24 mouse cellular contexts compared by ENCODE assay signal in the genomic region with DNA sequence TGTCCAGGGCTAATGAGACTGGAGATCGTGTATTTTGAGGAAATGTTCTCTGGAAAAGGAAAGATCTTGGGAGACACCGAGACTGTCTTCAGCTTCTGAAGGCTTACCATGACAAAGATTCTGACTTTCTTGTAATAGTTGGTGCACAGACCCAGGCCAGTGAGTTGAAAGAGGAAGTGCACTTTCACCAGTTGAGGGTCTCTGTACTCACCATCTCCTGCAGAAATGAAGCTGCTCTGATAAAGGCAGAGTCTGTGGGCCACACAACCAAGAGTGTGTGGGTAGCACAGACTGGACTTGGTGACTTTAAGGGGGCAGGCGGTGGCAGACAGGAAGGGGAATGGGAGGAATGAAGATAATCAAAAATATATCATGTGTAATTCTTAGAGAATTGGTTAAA. TPM values are rescaled to one million over a fixed set of nuclear protein-coding genes. Genes with fewer than 3 reads are reported as not detected.
"Had no signal": no experiment of that assay in that cellular context is flagged by ENCODE, and none has a peak within 500 bp of the region (broad histone marks: within the 10 kb centered on the region; RNA-seq: fewer than 3 reads in every experiment).

No protein-coding gene starts in this region.

- H3K9me3 ChIP-seq: lung, embryonic 15.5 days; midbrain, embryonic 10.5 days; midbrain, embryonic 12.5 days; neural tube, embryonic 13.5 days; neural tube, embryonic 15.5 days had no signal

- H3K36me3 ChIP-seq: lung, embryonic 15.5 days had no signal

- H3K27ac ChIP-seq: lung, embryonic 15.5 days; macrophage; midbrain, embryonic 10.5 days; midbrain, embryonic 12.5 days; neural tube, embryonic 13.5 days; neural tube, embryonic 15.5 days had no signal

- ATAC-seq: liver, postnatal 0 days; lung, postnatal 0 days; midbrain, embryonic 16.5 days had no signal

- H3K27me3 ChIP-seq: lung, embryonic 15.5 days; midbrain, embryonic 12.5 days; neural tube, embryonic 13.5 days; neural tube, embryonic 15.5 days had no signal

- H3K9ac ChIP-seq: liver, postnatal 0 days; lung, embryonic 15.5 days; midbrain, embryonic 12.5 days; neural tube, embryonic 13.5 days; neural tube, embryonic 15.5 days had no signal

- DNase-seq: liver, postnatal 0 days; lung, adult 2 months; lung, postnatal 14 days; lung, postnatal 36 days; midbrain, embryonic 14.5 days; retina, postnatal 1 day; right cerebral cortex, adult 18-20 months; right cerebral cortex, postnatal 25 days; right cerebral cortex, postnatal 4 days; spleen, adult 18-20 months; thymus, adult 2 months; thymus, postnatal 25 days; thymus, postnatal 4 days had no signal

- H3K4me2 ChIP-seq: lung, embryonic 15.5 days; midbrain, embryonic 12.5 days; neural tube, embryonic 13.5 days; neural tube, embryonic 15.5 days had no signal

- H3K4me3 ChIP-seq: lung, embryonic 15.5 days; midbrain, embryonic 10.5 days; midbrain, embryonic 12.5 days; myocyte; neural tube, embryonic 13.5 days; neural tube, embryonic 15.5 days had no signal

- H3K4me1 ChIP-seq: lung, embryonic 15.5 days; neural tube, embryonic 13.5 days had no signal

RNA-seq across cellular contexts. Expression of a gene that starts 41.3 kb away (rescaled TPM):
- total RNA-seq: megakaryocyte, adult 5-6 weeks; megakaryocyte-erythroid progenitor cell, adult 5-6 weeks had no signal
- polyA plus RNA-seq: liver, postnatal 0 days; lung, postnatal 0 days; neural tube, embryonic 15.5 days had no signal
